Mouse (Mus musculus) thymus, postnatal 14 days (tissue): ENCODE data around the gene Glmp.
A peak's percentile ranks its signal among the peaks of the same experiment; 100 is the strongest.
"Not testable (repeated sequence)": the region's sequence is repeated elsewhere in the genome, so short reads cannot be mapped to it uniquely, and the experiment has no call there.

Experiments used
- DNase-seq: peaks from one replicate; pipeline ENCODE4 v3.0.0; 2021

The Glmp gene

DNA sequence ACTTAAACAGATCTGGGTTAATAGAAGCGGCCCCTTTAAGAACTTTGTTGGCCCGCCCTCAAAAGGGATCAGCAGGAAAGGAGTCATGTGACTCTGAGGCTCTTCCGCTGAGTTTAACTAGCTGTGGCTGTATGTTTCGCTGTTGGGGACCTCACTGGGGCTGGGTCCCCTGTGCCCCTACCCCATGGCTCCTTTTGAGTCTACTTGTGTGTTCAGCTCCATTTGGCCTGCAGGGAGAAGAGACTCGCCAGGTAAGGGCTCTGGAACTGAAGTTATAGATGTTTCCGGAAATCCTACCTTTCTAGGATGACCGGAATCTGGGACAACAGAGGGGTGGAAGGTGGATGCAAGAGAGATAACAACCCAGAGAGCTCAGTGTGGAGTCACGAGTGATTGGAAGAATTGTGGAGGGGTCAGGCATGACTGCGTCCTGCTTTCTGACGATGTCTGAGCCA lies at the start of gene Glmp:
TSS of gene Glmp (plus strand) at position 73 of the 455 bp plus-strand sequence.
- DNase-seq = peak; percentile 57

GRCm38 (mm10) chr3:88276121-88276520 lies 48.7 kb upstream of the Glmp start:
- no peak for DNase-seq

DNA sequence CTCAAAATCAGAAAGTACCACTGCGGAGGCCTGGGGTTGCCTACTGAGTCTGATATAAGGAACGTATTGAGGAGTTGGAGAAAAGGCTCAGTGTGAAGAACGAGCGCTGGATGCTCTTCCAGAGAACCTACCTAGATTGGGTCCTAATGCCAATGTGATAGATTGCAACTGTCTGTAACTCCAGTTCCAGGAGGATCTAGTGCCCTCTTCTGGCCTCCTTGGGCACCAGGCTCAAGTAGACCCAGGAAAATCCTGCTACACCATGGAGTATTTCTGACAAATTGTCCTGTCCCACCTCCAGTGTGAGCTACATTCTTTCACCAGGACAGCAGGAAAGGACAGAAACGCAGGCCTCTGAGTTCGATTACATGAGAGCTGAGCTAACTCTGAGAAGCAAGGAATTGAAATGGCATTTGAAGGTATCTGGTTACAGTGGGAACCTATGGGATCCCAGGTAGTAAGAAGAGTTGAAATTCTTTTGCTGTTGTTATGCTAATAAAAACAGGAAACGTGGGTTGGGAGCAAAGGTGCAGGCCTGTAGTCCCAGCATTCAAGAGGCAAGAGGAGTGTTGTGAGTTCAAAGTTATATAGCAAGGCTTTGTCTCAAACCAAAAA lies 48.2 kb upstream of the Glmp start:
- peak; percentile 9 for DNase-seq

GRCm38 (mm10) chr3:88280035-88280434 lies 44.8 kb upstream of the Glmp start:
- no peak for DNase-seq

DNA sequence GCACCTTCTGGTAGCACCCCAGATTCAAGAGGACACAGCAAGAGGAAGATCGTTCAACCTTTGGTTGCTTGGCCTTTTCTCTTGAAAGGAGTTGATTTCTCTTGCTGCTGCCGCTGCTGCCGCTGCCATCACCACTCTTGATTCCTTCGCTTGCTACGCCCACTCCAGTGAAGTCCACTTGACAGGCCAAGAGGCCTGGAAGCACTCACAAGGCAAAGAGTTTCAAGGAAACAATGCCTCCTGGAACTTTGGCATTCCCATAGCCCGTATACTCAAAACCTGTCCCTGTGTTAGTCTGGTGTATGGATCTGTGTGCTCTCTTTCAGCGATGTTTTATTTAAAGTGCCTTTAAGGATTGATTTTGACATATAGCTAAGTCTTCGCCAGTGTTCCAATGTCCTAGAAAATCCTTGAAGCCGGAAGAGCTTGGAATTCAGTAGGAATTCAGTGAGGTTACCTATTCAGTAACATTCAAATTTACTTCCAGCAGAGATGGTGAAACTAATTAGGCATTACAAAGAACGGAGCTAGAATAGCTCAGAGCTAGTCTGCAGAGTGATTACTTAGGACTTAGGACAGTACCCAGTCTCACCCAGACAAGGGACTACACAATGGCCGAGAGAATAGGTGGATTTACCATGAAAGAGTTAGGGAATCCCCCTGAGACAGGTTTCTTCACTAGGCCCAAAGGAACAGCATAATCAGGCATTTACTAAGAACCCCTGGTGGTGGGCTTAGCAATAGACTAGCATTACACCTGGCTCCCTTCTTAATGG lies 43.5 kb upstream of the Glmp start:
- DNase-seq = not testable (repeated sequence)

DNA sequence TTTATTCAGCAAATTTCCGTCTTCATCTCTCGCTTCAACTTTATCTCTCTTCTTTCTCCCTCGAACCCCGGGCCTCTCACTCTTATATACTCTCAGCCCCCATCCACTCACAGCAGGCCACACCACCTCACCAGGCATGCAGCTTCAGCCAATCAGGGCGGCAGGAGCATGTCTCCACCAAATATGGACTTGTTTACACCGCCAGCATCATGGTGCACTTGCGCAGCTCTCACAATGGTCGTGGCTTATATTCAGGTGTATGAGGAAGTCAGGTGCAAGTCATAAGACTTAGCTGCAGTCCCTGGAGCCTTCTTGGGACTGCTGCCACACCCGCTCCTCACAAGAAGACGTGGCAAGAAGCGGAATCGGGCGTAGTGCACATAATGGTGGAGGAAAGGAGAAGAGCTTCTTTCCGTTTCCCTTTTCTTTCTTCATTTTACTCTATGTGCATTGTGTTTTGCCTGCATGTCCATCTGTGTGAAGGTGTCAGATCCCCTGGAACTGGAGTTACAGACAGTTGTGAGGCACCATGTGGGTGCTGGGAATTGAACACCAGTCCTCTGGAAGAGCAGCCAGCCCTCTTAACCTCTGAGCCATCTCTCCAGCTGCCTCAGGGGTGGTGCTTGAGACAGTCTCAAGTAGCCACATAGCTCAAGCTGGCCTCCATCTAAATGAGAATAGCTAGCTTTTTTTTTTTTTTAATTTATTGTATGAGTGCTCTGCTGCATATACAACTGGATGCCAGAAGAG lies 39.8 kb upstream of the Glmp start:
- DNase-seq = not testable (repeated sequence)

DNA sequence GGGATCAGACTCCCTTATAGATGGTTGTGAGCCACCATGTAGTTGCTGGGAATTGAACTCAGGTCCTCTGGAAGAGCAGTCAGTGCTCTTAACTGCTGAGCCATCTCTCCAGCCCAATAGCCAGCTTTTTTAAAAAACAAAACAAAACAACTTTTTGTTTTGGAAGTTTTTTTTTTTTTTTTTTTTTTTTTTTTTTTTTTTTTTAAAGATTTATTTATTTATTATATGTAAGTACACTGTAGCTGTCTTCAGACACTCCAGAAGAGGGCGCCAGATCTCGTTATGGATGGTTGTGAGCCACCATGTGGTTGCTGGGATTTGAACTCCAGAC lies 39.3 kb upstream of the Glmp start:
- DNase-seq = not testable (repeated sequence)

- DNase-seq = no peak
Measured at GRCm38 (mm10) chr3:88287110-88287509, 37.7 kb upstream of the Glmp start, which contains the start of gene Gm38392. Gm38392 (minus strand) TSS chr3:88287210.

DNA sequence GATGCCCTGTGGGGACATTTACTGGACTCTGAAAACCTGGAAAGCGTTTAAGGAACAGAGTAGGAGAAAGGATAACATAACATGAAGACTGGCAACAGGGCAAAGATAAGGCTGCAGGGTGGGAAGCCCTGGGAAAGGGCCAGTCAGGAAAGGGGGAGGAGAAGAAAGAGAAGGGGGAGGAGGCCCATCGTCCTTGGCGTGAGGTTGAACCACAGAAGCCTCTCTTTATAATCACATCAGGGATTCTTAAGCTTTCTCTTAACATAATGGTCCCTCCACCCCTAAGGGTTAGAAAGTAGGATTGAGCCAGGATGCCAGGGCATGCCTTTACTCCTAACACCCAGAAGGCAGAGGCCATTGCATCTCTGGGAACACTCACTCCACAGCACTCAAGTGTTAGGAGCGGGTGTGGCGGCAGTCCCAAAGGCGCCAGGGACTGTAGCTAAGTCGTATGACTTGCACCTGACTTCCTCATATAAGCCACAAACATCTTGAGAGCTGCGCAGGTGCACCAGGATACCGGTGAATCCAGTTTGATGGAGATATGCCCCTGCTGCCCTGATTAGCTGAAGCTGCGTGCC lies 36.6 kb upstream of the Glmp start:
- not testable (repeated sequence) for DNase-seq

GRCm38 (mm10) chr3:88291970-88292369 lies 32.9 kb upstream of the Glmp start:
- peak; percentile 52 for DNase-seq

GRCm38 (mm10) chr3:88295272-88295671 lies 29.6 kb upstream of the Glmp start:
- DNase-seq = not testable (repeated sequence)

- DNase-seq = no peak
Measured at GRCm38 (mm10) chr3:88296110-88296560, 28.7 kb upstream of the Glmp start.

- peak; percentile 96 for DNase-seq
Measured at GRCm38 (mm10) chr3:88296561-88297318, 28.1 kb upstream of the Glmp start, which contains the start of the genes Tsacc and Cct3. Tsacc (minus strand) TSS chr3:88296999. Cct3 (plus strand) TSS chr3:88297116.

DNA sequence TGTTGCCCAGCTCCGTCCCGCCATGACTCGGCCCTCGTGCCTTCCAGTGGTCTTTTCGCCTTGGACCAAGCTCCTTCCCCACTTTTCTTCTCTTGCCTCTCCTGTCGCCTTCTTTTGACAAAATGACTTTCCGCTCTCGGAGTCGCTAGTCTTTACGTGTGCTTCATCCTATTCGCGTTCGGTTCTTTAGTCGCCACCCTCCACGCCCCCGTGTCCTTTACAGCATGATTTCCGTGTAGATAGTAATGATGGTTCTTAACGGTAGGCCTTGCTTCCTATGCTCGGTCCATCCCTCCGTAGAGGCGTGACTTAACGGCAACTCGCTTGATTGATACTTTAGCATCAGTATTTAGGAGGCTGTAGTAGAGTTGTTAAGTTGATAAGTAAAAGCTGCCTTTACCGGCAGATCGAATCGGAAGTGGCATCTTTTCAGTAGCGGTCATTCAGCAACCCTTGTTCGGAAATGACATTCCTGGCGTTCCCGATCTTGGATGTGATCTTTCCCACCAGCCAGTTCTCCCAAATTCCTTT lies 27.4 kb upstream of the Glmp start:
- DNase-seq = peak; percentile 49

- no peak for DNase-seq
Measured at GRCm38 (mm10) chr3:88299172-88299571, 25.7 kb upstream of the Glmp start.

GRCm38 (mm10) chr3:88328956-88329355 lies 4.1 kb downstream of the Glmp start:
- no peak for DNase-seq

DNA sequence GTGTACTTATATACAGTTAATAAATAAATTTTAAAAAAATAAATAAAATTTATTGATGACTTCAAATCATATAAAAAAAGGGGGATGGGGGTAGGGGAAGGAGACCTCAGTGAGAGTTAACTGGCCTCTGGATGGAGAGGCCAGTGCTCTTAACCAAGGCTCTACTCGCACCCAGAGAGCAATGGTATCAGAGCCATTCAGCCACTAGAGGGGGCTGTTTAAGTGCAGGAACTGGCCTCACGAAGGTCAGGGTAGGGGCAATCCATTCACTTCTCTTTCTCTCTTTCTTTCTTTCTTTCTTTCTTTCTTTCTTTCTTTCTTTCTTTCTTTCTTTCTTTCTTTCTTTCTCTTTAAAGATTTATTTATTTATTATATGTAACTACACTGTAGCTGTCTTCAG lies 6.5 kb downstream of the Glmp start:
- DNase-seq = peak; percentile 69

DNA sequence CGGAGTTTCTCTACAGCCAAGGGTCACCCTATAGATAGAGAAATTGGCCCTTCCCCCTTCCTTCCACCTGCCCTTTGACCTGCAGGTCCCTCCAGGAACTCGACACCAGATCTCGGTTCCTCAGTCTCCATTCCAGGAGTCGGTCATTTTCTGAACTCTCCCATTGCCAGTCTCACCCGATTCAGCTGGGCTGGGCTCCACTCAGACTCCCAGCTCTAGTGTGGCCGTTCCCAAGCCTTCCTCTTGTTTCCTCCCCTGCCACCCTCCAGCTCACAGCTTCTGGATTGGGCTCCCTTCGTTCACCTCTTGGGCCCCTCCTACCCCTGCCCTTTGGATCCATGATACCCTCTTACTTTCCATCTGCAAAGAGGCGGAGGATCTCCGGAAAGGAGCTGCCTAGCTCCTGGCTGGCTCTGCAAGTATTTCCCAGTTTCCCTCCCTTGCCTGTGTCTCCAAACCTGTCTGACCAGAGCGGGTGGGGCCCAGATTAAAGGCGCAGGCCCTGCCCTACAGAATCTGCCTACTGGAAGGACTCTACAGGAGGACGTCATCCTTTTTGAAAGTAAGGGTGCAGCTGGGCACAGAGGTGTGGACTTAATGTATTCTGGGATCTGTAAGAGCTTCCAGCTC lies 9.3 kb downstream of the Glmp start:
- DNase-seq = no peak

- DNase-seq = no peak
Measured at GRCm38 (mm10) chr3:88334902-88335435, 10.1 kb downstream of the Glmp start.

DNA sequence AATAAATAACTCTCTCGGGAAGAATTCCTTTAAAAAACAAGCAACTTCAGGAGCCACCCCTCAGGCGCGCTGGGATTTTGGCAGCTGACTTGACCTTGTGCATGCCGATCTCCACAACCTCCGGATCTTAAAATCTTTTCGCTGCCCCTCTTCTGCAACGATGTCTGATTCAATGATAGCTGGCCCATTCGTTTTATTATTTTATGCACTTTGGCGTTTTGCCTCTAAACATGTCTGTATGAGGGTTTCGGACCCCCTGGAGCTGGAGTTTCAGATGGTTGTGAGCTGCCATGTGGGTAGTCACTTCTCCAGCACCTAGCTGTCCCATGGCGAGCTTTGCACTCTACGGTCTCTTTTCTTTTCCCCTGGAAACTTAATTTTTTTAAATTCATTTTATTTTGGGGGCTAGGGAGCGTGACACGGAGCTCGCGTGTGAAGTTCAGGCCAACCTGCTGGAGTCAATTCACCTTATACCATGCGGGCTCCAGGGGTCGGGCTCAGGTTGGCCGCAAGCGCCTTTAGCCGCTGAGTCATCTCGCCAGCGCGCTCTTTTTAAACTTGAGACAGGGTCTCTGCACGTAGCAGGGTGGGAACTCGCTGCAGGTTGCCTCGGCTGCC lies 10.7 kb downstream of the Glmp start:
- DNase-seq = peak; percentile 14
